Mouse (Mus musculus): Measurements from ENCODE around the gene Capn12. TPM values are rescaled to one million over a fixed set of nuclear protein-coding genes. Genes with fewer than 3 reads are reported as not detected.

Gene Capn12
- total and polyA plus RNA-seq, 3 experiments, result 0.23 to 0.49 (median 0.39) TPM

DNA sequence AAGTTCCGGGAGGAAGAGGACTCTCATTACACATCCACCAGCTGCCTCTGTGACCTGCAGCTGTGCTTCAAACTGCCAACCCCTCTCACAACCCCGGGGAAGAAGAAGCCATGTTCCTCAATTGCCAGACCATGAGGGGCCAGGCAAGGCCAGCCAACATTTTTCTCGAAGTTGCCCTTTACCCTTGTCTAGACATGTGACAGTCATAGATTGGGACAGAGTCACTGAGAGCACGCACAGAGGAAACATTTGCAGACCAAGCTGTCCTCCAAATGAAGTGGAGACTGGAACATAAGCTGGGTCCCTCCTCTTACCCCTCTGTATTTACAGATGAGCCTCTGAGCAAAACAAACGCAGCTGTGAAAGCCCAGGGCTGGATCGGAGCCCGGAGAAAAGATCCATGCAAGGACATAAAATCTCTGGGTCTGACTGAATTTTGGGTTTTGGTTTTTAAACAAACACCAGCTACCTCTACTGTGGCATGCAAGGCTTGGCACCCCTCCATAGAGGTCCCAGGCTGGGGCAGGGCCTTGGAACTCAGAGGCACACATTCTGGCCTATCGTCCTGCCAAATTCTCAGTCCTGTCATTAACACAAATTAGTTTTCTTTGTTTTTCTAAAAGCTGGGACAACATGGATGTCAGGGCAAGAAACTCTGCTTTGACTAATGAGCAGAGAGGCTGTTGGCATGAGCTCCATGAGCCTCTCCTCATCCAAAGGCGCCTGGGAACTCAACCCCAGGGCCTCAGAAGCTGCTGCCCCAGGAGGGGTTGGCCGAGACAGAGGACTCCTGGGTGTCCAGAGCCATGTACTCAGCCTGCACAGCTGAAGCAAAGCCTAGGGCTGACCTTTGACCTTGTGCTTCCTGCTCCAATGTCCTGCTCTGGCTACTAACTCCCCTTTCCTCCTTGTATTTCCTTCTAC is 36.5 kb downstream of the Capn12 start:
- Histone ChIP-seq H3K4me3 (no peak overlapping the region), H3K36me3 (ENCODE audit: control insufficient read depth, insufficient read depth, low read length) (peaks cover 47% of the 10 kb centered on the region), H3K27me3 (ENCODE audit: control insufficient read depth, insufficient read depth, low read length) (no peaks in the 10 kb centered on the region), H3K79me2 (replicated peaks; ENCODE audit: control insufficient read depth, insufficient read depth, low read length) (no peaks in the 10 kb centered on the region; the same call in 1 of the 2 replicates), H3K4me1 (ENCODE audit: control insufficient read depth, insufficient read depth, low read length) (peaks cover 55% of the 10 kb centered on the region), H3K9ac (ENCODE audit: low read depth, low read length) (no peak overlapping the region), H3K27ac (peak overlapping the region; percentile 75)
- DNase-seq, result peak; percentile 63
- 35% methylated on average over 10 of the region's 10 CpGs for WGBS
- TF ChIP-seq POLR2A (IDR thresholded peaks at IDR 0.05; ENCODE audit: insufficient read depth, low read depth, low read length), result no peak
- no peak for TF ChIP-seq CTCF (IDR thresholded peaks at IDR 0.05)
- peak; percentile 51 for TF ChIP-seq EP300 (IDR thresholded peaks at IDR 0.05; ENCODE audit: insufficient read depth, low read depth, low read length)
- intact Hi-C loops (cut with DNase I), result loop anchor here (2.0 kb wide), 1 partner anchor 23 kb away; no protein-coding TSS in a partner anchor

DNA sequence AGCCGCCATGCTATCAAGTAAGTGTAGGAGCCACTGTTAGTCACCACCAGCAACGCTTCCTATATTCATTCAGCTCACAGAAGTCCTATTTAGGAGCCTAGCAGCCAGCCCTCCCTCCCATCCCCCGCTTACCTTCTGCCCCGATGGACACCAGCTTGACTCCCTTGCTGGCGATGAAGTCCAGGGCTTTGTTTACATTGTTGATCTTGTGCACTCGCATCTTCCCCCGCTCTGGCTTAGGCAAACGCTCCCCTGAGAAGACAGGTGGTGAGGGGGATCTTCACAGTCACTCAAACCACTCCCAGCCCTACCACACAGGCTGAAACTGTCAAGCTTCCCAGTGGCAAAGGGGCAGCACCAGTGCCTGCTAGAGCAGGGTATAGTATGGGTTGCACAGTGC is 37.3 kb downstream of the Capn12 start:
- WGBS, result 63% methylated on average over 8 of the region's 8 CpGs

DNA sequence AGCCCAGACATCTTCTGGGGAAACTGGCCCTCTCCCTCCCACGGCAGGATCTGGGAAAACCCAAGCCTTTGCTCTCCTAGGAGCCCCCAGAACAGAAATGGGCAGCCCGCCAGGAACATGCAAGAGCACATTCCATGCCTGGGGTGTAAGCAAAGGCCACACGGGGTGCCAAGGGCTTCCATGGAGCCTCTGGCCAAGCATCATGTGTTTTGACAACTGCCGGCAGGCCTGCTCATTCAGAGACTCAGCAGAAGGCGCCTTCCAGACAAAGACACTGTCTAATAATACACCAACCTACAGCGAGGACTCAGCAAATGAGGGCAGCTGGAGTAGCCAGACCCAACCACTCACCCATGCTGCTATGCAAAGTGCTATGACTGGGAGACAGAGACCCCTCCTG is 38.6 kb downstream of the Capn12 start:
- DNase-seq, result peak; percentile 79 to 83
- H3K4me1 ChIP-seq (ENCODE audit: control insufficient read depth, insufficient read depth, low read length), result peaks cover 63% of the 10 kb centered on the region
- H3K9ac ChIP-seq (ENCODE audit: low read depth, low read length), result no peak overlapping the region; the same call in 1 of the 2 replicates
- H3K27ac ChIP-seq, result peak overlapping the region; percentile 75
- no peaks in the 10 kb centered on the region; the same call in none of the 2 replicates for H3K79me2 ChIP-seq (replicated peaks; ENCODE audit: control insufficient read depth, insufficient read depth, low read length)
- WGBS, result 11% methylated on average over 6 of the region's 6 CpGs
- H3K4me3 ChIP-seq, result no peak overlapping the region
- H3K27me3 ChIP-seq (ENCODE audit: control insufficient read depth, insufficient read depth, low read length), result no peaks in the 10 kb centered on the region
- peaks cover 38% of the 10 kb centered on the region for H3K36me3 ChIP-seq (ENCODE audit: control insufficient read depth, insufficient read depth, low read length)
- TF ChIP-seq CTCF (IDR thresholded peaks at IDR 0.05) (0 out of 2 replicates have a peak, but pooled peaks have one; percentile 7), POLR2A (IDR thresholded peaks at IDR 0.05; ENCODE audit: insufficient read depth, low read depth, low read length) (0 out of 2 replicates have a peak, but pooled peaks have one; percentile 5), EP300 (IDR thresholded peaks at IDR 0.05; ENCODE audit: insufficient read depth, low read depth, low read length) (no peak; the same call in 1 of the 2 replicates)
- intact Hi-C loops (cut with DNase I), result no loop called here

More for the DNA sequence above, 37.3 kb downstream of the Capn12 start:
- Histone ChIP-seq H3K79me2 (replicated peaks; ENCODE audit: control insufficient read depth, insufficient read depth, low read length) (no peaks in the 10 kb centered on the region; the same call in 1 of the 2 replicates), H3K27me3 (ENCODE audit: control insufficient read depth, insufficient read depth, low read length) (no peaks in the 10 kb centered on the region), H3K36me3 (ENCODE audit: control insufficient read depth, insufficient read depth, low read length) (peaks cover 40% of the 10 kb centered on the region), H3K27ac (peak overlapping the region; percentile 75), H3K4me3 (no peak overlapping the region), H3K4me1 (ENCODE audit: control insufficient read depth, insufficient read depth, low read length) (peaks cover 57% of the 10 kb centered on the region), H3K9ac (ENCODE audit: low read depth, low read length) (no peak overlapping the region)
- TF ChIP-seq POLR2A (IDR thresholded peaks at IDR 0.05; ENCODE audit: insufficient read depth, low read depth, low read length) (no peak), EP300 (IDR thresholded peaks at IDR 0.05; ENCODE audit: insufficient read depth, low read depth, low read length) (no peak), CTCF (IDR thresholded peaks at IDR 0.05) (no peak)
- no peak for DNase-seq
- intact Hi-C loops (cut with DNase I), result no loop called here

DNA sequence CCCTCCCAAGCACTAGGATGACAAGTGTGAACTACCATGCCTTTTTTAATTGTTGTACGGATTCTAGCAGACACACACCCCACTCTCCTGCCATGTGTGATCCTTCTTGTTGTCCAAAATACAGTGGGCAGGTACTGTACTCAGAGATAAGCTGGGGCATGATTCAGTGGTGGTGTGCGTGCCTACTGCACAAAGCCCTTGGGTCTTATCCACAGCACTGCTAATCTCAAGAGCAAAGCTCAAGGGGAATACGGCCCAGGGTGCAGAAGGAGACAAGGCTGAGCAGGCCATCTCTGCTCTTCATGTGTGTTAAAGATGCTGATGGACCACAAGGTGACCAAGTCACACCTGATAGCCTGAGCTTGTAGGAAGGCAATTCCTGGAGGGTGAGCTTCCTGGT is 40.0 kb downstream of the Capn12 start:
- intact Hi-C loops (cut with DNase I), result no loop called here
- Histone ChIP-seq H3K27me3 (ENCODE audit: control insufficient read depth, insufficient read depth, low read length) (no peaks in the 10 kb centered on the region), H3K36me3 (ENCODE audit: control insufficient read depth, insufficient read depth, low read length) (peaks cover 48% of the 10 kb centered on the region), H3K4me1 (ENCODE audit: control insufficient read depth, insufficient read depth, low read length) (peaks cover 75% of the 10 kb centered on the region), H3K79me2 (replicated peaks; ENCODE audit: control insufficient read depth, insufficient read depth, low read length) (peaks cover under 1% of the 10 kb centered on the region), H3K27ac (peak overlapping the region; percentile 87; the same call in 1 of the 2 replicates), H3K4me3 (no peak overlapping the region), H3K9ac (ENCODE audit: low read depth, low read length) (no peak overlapping the region)
- 65% methylated on average over 3 of the region's 3 CpGs for WGBS
- no peak for TF ChIP-seq POLR2A (IDR thresholded peaks at IDR 0.05; ENCODE audit: insufficient read depth, low read depth, low read length)
- TF ChIP-seq CTCF (IDR thresholded peaks at IDR 0.05), result no peak
- no peak for TF ChIP-seq EP300 (IDR thresholded peaks at IDR 0.05; ENCODE audit: insufficient read depth, low read depth, low read length)
- no peak for DNase-seq

DNA sequence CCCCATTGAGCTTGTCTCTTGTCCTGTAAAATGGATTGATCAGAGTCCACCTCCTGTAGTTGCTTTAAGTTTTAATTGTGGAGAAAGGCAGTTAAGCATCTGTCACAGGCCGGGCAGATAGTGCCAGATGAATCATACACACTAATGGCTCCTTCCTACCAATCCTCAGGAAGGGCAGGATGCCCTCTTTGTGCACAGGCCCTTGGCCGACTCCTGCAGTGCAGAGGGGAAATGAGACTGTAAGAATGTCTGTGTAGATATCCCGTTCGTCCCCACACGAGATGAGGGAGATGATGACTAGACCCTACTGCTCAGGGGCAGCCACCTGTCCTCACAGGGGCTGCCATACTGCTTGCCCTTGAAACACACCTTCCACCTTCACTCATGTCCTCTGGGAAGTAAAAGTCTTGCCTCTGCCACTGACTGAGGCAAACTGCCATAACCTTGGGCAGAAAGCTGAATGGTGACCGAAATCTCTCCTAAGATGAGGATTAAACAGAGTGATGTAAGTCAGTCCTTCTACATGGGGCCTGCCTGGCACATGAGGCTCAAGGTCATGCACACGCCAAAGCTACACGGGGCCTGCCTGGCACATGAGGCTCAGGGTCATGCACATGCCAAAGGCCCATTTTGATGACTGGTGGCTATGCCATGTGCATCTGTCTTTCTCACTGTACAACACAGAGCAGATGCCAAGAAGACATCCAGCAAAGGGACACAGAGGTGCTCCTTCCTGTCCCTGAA is 40.7 kb downstream of the Capn12 start:
- no peak overlapping the region for H3K9ac ChIP-seq (ENCODE audit: low read depth, low read length)
- intact Hi-C loops (cut with DNase I), result no loop called here
- TF ChIP-seq CTCF (IDR thresholded peaks at IDR 0.05) (no peak), POLR2A (IDR thresholded peaks at IDR 0.05; ENCODE audit: insufficient read depth, low read depth, low read length) (no peak), EP300 (IDR thresholded peaks at IDR 0.05; ENCODE audit: insufficient read depth, low read depth, low read length) (no peak)

More for the DNA sequence above, 40.7 kb downstream of the Capn12 start:
- H3K79me2 ChIP-seq (replicated peaks; ENCODE audit: control insufficient read depth, insufficient read depth, low read length), result peaks cover 1% of the 10 kb centered on the region
- H3K27me3 ChIP-seq (ENCODE audit: control insufficient read depth, insufficient read depth, low read length), result no peaks in the 10 kb centered on the region
- no peak for DNase-seq
- peak overlapping the region; percentile 87 for H3K27ac ChIP-seq
- no peak overlapping the region for H3K4me3 ChIP-seq
- H3K36me3 ChIP-seq (ENCODE audit: control insufficient read depth, insufficient read depth, low read length), result peaks cover 48% of the 10 kb centered on the region
- WGBS, result 44% methylated on average over 8 of the region's 8 CpGs
- H3K4me1 ChIP-seq (ENCODE audit: control insufficient read depth, insufficient read depth, low read length), result peaks cover 76% of the 10 kb centered on the region
